Mouse (Mus musculus) ovary, postnatal 10 days (tissue): ENCODE measurements around the gene Dcaf17.

Source experiments
- DNase-seq: peaks from one replicate; pipeline ENCODE4 v3.0.0; 2022; ENCODE audit warnings: low spot score

Gene Dcaf17

DNA sequence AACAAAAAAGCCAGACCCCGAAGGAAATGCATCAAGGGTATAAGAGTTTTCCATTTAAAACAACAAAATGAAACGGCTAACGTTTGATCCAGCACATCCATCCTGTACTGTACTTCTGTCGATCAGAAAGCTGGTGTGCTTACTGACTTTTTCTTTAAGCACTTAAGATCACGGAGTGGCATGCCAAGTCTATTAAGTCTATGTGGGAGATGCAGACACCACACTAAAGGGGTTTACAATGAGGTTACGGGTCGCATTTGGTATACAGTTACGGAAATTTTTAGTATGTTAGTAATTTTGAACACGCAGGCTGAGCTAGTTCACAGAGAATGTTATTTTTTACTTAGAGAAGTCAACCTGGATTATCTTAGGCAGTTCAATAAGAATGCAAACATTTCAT is 412 bp upstream of the Dcaf17 start:
- DNase-seq: no peak

DNA sequence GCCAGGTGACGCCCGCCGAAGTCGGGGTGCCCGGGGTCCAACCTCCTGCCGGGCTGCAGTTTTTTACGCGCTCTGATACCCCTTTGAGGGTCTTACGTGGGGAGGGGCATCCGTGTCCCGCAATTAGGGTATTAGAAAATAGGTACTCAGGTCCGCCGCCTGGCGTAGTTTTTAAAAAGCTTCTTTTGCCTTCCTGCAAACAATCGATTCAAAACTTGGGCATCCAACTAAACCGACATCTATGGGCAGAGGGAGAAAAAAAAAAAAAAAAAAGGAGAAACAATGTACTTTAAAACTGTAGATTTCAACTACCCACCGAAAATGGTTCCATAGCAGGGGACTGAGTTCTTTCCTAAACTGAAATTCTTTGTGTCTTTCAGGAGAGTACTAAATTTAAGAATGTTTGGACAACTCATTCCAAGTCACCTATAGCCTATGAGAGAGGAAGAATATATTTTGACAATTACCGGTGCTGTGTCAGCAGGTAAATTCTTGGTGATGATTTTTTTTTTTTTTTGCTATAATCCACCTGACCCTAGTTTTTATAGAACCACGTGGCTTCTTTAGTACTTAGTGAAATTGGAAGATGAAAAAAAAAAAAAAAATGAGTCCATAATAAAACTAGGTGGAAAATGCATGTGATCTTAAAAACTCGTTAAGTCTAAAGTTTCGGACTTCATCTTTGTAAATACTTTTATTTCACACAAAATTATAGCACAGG is 1.1 kb downstream of the Dcaf17 start:
- DNase-seq: no peak

DNA sequence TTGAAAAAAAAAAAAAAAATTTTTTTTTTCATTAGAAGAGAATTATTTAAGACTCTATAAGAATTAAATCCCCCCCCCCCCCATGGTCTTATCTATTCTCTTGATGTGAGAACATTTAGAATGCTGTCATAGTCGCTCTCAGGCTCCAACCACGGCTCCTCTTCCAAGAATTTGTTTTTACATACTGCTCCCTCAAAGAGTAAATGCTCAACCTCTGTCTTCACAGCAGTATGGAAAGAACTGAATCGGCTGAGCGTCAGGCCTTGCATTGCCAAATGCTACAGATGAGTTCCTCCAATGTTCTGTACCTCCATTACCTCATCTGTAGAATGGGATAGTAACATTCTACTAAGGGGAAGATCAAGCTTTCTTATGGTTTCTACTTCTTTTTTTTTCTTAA is 16.5 kb downstream of the Dcaf17 start:
- no peak for DNase-seq

DNA sequence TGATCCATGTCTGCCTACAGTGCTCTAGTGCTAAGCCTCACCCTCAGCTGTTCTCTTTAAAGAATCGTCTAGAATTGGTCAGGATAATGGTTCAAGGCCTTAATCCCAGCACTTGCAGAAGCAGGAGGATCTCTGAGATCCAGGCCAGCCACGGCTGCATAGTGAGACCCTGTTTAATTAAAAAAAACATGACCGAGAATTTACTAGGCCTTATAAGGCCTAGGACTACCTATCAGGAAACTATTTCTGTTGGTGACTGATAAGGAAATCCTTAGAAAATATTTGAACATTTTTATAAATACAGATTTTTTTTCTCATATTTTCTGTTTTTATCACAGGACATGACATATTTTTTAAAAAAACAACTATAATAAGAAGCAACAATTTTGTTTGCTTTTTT is 18.2 kb downstream of the Dcaf17 start:
- DNase-seq: no peak

DNA sequence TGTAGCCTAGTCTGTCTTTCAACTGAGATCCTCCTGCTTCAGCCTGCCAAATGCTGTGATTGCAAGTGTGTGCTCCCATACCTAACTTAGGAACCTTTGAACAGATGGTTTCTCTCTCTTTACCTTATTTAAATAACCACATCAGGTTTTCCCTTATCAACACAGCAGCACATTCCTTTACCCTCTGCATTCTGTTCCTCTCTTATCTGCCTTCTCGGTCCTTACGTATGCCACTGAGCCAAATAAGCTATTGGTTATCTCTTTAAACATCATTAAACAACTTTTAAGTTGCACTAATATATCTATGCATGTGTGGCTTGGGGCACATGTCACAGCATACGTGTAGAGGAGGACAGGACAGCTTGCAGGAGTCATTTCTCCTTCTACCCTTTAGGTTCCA is 18.7 kb downstream of the Dcaf17 start:
- DNase-seq: no peak

DNA sequence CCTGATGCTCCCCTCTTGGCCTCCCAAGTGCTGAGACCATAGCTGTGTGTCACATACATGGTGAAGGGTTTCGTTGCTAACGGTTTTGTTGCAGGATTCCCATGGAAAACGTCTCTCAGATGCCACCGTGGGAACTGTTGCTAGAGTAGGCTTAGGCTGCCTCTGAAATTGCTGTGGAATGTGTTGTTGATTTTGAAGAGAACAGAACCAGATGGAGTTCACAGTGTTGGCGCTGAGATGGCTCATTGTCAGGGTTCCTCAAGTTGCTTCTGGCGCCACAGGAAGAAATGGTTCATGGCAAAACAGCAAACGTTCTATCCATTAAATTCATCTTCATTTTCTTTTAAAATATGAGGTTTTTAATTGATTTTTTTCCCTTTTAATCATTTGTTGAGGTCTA is 27.3 kb downstream of the Dcaf17 start:
- DNase-seq: no peak

DNA sequence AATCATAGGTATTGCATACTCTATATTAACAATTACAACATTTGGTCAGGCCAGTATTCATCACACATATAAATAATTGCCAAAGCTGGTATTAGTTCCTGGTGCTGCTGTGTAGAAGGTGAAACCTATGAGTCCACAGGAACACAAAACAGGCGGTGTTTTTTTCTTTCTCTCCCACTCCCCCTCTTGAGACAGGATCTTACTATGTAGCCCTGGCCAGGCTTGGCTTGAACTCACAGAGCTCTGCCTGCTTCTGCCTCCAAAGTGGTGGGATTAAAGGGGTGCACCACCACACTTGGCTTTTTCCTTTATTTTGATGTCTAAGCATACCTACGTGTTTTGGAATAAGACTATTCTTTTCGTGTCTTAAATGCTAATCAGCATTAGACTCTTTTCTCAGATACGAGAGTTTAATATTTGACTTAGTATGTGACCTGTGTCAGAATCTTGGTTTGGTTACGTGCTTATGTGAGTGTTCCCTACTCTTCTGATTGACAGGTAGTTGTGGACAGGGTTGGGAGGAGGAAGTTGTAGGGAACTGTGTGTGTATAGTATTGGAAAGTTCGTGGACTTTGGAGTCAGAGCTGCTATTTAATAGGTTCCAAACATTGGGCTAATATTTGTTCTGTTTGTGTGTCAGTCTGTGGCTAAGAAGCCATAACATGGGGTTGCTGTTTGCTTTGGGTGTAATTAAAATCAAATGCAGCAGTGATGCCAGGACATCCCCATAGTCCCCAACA is 28.5 kb downstream of the Dcaf17 start:
- DNase-seq: no peak

DNA sequence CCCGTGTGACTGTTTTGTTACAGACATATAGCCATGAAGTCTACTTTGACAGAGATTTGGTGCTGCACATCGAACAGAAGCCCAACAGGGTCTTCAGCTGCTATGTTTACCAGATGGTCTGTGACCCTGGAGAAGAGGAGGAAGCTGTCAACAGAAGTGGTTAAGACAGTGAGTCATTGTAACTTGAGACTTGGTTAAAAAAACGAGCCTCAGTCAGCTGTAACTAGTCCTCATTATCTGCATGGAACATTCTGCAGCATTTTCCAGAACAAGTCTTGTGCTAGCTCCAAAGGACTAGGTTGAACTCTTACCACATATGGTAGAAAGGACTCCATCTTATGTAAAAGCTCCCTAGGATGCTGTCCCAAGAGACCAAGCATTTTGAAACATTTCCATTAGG is 34.6 kb downstream of the Dcaf17 start:
- no peak for DNase-seq

DNA sequence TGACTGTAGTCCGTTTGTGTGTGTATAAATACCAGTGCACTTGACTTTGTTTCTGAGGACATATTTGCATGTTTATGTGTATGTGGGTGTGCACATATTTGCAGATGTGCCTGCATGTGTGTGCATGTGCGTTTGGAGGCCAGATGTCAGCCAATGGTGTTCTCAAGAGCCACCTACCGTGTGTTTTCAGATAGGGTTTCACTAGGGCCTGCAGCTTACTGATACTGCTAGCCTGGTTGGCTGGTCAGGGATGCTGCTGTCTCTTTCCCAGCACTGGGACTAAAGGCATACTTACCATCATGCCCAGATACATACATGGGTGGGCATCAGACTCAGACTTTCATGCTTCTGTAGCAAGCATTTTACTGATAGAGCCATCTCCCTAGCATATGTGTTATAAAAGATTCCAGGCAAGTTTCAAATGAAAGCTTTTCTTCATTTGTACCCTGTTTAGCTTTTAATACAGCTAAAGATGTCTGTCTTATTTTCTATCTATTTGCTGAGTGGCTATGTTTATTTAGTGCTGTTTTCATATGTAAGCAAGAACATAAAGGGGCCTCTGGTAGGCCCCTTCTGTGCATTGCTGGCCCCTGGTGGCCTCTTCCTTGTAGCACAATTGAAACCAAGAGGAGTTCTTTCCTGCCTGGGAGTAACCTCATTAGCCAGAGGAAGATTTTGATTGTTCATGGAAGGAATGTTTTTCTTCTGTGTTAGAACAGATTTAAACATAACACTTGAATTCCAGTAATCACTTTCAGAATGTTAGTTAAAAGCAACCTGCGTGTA is 35.7 kb downstream of the Dcaf17 start:
- no peak for DNase-seq

DNA sequence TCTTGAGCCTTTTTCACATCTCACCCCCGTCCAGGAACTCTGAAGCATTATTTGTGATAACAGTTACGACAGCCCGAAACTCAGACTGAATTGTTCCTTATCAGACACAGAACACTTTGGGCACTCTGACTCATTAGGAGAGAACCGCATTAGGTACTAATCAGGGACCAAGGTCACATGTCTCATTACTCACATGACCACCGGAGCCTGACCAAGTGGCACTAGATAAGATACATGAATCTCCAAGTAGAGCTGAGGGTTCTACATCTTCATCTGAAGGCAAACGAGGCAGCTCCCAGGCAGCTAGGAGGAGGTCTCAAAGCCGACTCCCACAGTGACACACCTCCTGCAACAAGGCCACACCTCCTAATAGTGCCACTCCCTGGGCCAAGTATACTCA is 41.0 kb downstream of the Dcaf17 start:
- no peak for DNase-seq

DNA sequence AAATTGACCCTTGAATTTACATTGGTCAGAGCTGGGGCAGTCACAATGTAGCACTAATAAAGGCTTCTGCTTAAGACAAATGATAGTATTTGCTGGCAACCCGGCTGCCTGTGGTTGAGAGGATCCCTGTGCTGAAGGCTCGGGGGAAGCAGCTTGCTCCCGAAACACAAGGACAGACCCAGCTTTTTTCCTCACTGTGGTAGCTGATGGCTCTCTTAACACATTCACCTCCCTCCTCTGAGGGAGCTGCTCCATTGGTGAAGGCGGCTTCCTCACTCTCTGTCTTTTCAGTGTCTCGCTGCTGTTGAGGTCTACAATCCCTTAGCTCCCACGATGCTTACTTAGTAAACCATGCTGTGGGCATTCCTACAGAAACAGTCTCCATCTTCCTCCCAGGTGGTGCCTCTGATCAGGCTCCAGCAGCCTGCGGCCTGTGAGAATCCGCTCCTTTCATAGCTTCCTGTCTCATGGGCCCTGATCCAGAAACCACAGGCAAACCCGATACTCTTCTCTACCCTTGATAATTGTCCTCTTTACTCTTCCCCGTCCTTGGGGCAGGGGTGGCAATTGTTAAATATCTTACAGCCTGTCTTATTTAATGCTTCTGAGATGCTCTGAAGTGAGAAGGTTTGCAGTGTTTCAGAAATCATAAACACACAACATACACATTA is 47.6 kb downstream of the Dcaf17 start:
- DNase-seq: no peak

DNA sequence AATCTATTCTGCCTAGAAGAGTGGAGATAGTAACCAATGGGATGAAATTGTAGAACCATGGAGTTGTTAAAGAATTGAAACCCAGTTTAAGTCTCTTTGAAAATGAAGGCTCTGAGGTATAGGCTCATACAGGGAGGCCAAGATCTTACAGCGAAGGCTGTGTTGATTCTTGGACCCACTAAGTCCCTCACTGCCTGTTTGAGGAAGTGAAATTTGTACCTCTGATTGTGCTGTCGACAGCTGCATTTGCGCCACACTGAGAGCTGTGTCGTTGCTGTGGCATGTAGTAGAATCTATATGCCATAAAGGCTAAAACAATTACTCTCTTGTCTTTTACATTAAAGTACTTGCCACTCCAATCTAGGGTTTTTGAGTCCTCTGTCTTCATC is 48.2 kb downstream of the Dcaf17 start:
- no peak for DNase-seq

DNA sequence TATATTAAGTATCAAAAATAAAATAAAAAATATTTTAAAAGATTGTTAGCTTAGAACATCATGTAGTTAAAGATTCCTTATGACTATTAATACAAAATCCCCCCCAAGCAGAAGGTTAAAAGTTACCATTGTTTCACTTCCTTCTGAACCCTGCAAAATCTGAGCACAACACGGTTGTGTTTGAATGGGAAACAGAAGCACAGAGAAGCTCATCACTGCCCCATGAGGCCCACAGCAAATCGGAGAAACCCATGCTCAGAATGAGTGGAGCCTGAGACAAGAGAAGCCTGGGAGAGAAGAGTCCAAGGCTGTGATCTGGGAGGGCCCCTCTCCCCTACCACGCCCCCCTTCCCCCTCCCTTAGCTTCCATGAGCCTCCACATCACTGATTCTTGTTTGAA is 49.6 kb downstream of the Dcaf17 start:
- no peak for DNase-seq

DNA sequence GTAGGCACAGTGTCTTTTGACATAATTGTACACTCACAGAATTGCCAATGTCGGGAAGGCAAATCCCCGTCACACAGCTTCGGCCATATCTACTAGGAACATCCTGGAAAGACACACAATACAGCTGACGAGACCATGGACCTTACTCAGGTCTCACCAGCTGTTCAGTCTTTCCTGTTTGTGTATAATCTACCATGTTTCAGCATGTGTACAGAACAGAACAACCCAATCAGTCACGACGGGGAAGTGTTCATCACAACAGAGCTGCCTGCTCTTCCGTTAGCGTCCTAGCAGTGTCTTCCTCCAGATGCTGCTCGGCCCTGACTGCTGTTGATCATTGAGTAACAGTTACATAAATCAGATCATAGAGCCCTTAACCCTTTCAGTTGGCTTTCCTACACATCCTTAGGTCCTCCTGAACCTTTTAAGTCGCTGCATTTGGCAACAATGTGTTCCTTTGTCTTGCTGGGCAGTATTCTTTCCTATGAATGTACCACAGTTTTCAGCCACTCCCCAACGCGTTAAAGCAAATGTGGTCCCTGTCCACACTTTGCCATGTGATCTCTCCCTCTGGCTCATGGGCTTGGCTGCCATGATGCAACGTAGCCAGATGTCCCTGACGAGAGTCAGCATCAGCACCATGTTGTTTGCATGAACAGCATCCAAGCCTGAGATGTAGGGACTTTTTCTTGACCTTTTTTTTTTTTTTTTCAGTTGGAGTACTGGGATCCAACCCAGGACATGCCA is 50.5 kb downstream of the Dcaf17 start:
- DNase-seq: no peak

DNA sequence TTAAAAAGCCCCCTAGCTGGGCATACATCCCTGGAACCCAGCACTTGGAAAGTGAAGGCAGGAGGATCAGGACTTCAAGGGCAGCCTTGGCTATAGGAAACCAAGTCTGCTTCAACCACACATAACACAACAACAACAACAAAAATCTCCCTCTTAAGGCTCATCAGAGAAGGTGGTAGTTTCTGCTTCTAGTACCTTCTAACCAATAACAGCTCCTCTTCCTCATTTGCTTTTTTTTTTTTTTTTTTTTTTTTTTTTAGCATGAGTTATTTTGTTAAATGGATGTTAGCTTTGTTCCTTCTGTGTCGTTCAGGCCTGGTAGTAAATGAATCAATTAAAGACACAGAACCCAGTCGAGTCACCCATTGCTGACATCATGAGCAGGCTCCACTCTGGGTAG is 52.1 kb downstream of the Dcaf17 start:
- no peak for DNase-seq

DNA sequence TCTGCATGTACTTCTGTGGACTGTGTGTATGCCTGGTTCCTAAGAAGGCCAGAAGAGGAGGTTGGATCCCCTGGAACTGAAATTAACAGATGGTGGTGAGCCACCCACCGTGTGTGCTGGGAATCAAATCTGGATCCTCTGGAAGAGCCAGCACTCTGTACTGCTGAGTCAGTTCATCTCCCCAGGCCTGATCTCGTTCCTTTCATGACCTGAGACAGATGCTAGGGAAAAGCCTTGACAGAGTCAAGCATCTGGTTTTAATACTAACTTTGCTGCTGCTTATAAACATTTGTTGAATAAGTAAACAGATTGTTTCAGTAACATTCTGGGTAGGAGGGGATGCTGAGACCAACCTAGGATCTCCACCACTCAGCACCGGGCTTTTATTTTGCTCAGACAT is 53.4 kb downstream of the Dcaf17 start:
- DNase-seq: no peak

DNA sequence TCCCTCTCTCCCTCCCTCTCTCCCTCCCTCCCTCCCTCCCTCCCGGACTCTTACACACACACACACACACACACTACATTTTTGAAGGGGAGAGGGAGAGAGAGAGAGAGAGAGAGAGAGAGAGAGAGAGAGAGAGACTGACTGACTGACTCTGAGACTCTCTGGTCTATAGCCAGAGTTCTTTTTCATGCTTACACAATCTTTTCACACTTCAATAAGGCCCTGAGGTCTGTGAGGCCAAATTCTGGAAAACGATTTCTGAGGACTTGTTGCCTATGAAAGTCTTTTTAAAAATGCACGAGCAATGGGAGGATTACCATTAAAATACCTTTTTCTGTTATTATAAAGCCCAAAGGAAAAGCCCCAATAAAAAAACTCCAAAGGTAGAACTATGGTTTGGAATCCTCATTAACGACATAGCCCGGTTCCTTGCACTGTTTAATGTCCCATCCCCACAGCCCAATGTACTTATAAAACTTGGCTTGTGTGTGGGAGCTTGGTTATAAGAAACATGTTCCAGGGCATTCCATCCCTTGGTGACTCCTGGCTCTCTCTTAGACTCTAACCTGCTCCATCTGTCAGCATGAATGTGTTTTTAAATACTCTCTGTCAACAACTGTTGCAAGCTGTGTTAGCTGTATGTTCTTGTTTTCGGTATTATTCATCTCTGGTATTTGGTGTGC is 58.5 kb downstream of the Dcaf17 start:
- DNase-seq: no peak

DNA sequence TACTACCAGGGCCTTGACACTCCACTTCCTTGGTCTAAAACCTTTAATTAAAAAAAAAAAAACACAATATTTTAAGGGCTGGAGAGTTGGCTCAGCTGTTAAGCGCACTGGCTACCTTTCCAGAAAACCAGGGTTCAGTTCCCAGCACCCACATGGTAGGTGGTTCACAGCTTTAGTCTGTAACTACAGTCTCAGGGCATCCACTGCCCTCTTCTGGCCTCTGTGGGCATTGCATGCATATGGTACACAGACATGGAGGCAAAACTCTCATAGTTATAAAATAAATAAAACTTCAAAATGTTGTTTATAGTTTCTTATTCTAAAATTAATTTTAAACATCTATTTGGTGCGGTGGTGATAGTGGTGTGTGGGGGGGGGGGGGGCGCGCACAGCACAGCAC is 61.0 kb downstream of the Dcaf17 start:
- no peak for DNase-seq

DNA sequence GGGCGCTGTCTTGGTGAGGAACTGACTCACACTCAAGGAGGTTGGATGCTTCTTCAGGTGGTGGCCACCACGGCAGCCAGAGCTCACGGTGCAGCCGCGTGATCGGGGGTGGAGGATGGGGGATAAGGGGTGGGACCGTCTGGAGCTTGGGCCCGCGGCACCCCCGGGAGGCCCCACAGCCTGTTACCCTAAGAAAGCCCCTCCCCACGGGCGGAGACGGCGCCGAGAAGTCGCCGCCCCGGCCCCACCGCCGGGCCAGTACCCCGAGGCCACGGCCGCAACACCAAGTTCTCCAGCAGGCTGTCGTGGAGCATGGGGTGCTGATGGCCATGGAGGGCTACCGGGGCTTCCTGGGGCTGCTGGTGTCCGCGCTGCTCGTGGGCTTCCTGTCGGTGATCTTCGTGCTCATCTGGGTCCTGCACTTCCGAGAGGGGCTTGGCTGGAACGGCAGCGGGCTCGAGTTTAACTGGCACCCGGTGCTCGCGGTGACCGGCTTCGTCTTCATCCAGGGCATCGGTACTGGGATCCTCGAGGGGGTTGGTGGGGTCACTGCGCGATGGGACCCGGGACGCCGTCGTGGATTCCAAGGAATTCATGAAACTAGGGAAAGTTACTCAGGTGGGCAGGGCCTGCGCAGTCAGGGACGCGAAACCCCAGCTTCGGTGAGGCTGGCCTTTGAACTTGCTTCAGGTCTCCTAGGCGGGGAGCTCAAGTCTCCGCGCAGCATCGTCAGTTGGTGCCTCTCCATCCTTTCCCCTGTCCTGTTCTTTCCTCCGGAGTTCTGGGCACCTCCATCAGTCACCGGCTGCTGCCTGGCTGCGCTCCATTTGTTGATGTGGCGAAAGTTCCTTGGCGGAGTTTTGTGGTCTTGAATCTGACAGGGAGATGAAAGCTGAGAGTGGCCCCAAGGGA is 62.9 kb downstream of the Dcaf17 start, which contains the start of gene Cybrd1:
Gene Cybrd1 (plus strand): TSS at position 127 of the 912 bp plus-strand sequence.
- DNase-seq: peak; percentile 25

DNA sequence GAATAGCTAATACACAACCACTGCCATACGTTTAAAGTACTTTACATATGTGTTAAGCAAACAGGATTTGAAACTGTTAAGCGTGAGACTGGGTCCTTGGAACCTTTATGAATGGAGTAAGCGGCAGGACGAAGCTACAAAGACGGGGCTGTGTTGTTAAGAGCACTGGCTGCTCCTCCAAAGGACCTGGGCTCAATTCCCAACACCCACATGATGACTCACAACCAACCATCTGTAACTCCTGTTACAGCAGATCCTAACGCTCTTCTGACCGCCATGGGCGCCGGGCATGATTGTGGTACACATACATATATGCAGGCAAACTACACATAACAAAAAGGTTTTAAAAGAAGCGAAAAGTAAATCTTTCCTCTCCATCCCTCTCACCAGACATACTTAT is 65.7 kb downstream of the Dcaf17 start:
- no peak for DNase-seq
